In genomic region chr15:78995916-78996315, GRCm38 (mm10) we compare ENCODE assay signal across 25 mouse cellular contexts. TPM values are rescaled to one million over a fixed set of nuclear protein-coding genes. Genes with fewer than 3 reads are reported as not detected.
DNase-seq lines count a peak whose midpoint lies in the region; ATAC-seq and TF ChIP-seq lines count a peak whose summit lies in the region.
"Had no signal": no experiment of that assay in that cellular context is flagged by ENCODE, and none has a peak within 500 bp of the region (broad histone marks: within the 10 kb centered on the region; RNA-seq: fewer than 3 reads in every experiment).

No protein-coding gene starts in this region.

- H3K27me3 ChIP-seq in liver, embryonic 14.5 days (ENCODE audit: control insufficient read depth, insufficient read depth, low read length), result no peaks in the 10 kb centered on the region
- H3K27me3 ChIP-seq: forebrain, embryonic 13.5 days; heart, embryonic 15.5 days; hindbrain, embryonic 13.5 days; Patski had no signal

- peaks cover 35% of the 10 kb centered on the region for H3K36me3 ChIP-seq in liver, embryonic 14.5 days (replicated peaks; ENCODE audit: control insufficient read depth, insufficient read depth, low read depth)

- H3K4me3 ChIP-seq in liver, embryonic 14.5 days (ENCODE audit: insufficient read depth in 1 of 2, low read depth in 2 of 2, low read length in 2 of 2), result no peak overlapping the region
- H3K4me3 ChIP-seq: embryonic facial prominence, embryonic 10.5 days; forebrain, embryonic 13.5 days; heart, adult 2 months; heart, embryonic 15.5 days; hindbrain, embryonic 13.5 days had no signal

- WGBS in liver, embryonic 14.5 days (ENCODE audit: insufficient replicate concordance), result 47% methylated on average over 4 of the region's 4 CpGs

- no peak overlapping the region for H3K27ac ChIP-seq in liver, embryonic 14.5 days
- H3K27ac ChIP-seq: embryonic facial prominence, embryonic 10.5 days; forebrain, embryonic 13.5 days; heart, adult 2 months; heart, embryonic 15.5 days; hindbrain, embryonic 13.5 days had no signal

- intact Hi-C loops in left cerebral cortex, postnatal 4 days (cut with DNase I), result no loop called here

- H3K9ac ChIP-seq in liver, embryonic 14.5 days (replicated peaks), result no peak overlapping the region
- H3K9ac ChIP-seq: forebrain, embryonic 13.5 days; forebrain, postnatal 0 days; heart, embryonic 15.5 days; hindbrain, embryonic 13.5 days had no signal

- peaks cover 0 to 3% of the 10 kb centered on the region in 2 experiments; a peak in 2 of 4 replicates for H3K4me1 ChIP-seq in liver, embryonic 14.5 days (replicated peaks; ENCODE audit: control insufficient read depth in 2 of 2, insufficient read depth in 2 of 2, low read length in 1 of 2)
- H3K4me1 ChIP-seq: forebrain, embryonic 13.5 days; hindbrain, embryonic 13.5 days had no signal

- DNase-seq in kidney, postnatal 36 days, result peak; percentile 31 to 39
- no peak for DNase-seq in kidney, adult 18-20 months
- peak; percentile 34 for DNase-seq in adipocyte (ENCODE audit: low spot score)
- DNase-seq in liver, embryonic 14.5 days (ENCODE audit: low read depth in 3 of 3, low spot score in 3 of 3), result no peak
- DNase-seq in left cerebral cortex, postnatal 4 days, result no peak
- DNase-seq in spleen, postnatal 14 days (ENCODE audit: low spot score in 2 of 2), result no peak
- DNase-seq: adrenal gland, adult 2 months; adrenal gland, postnatal 25 days; cerebellum, adult 9-10 months; cerebellum, postnatal 36 days; forebrain, postnatal 0 days; gastrocnemius, postnatal 14 days; heart, adult 2 months; heart, postnatal 14 days had no signal

- peak; percentile 28; the same call in 1 of the 2 replicates for ATAC-seq in liver, embryonic 14.5 days (ENCODE audit: insufficient read depth)
- ATAC-seq in megakaryocyte-erythroid progenitor cell, adult 5-6 weeks (replicated peaks; ENCODE audit: low FRiP score, low TSS enrichment, poor library complexity, severe bottlenecking), result 0 out of 2 replicates have a peak, but pooled peaks have one; percentile 25
- ATAC-seq: activated CD4-positive, CD25-positive, alpha-beta regulatory T cell, adult 4 months; forebrain, embryonic 13.5 days; forebrain, postnatal 0 days; Patski had no signal

- H3K4me2 ChIP-seq in liver, embryonic 14.5 days (ENCODE audit: low read depth), result no peak overlapping the region
- H3K4me2 ChIP-seq: forebrain, embryonic 13.5 days; heart, embryonic 11.5 days; heart, embryonic 15.5 days; hindbrain, embryonic 13.5 days had no signal

- no peaks in the 10 kb centered on the region for H3K9me3 ChIP-seq in liver, embryonic 14.5 days (ENCODE audit: control insufficient read depth, low read length)
- H3K9me3 ChIP-seq: embryonic facial prominence, embryonic 10.5 days; forebrain, embryonic 13.5 days; heart, embryonic 15.5 days; hindbrain, embryonic 13.5 days had no signal

- TF ChIP-seq CTCF in liver, embryonic 14.5 days (IDR thresholded peaks at IDR 0.05; ENCODE audit: low read depth), result no peak

- no peak for TF ChIP-seq EP300 in liver, embryonic 14.5 days (IDR thresholded peaks at IDR 0.05; ENCODE audit: low read depth)

RNA-seq across cellular contexts. Expression of gene H1f0, which starts 32.3 kb away (rescaled TPM):
- 53.1 and 65.2 TPM in 2 replicates for polyA plus RNA-seq in liver, embryonic 14.5 days (2012; rRNA removed)
- polyA plus RNA-seq in liver, embryonic 14.5 days (2014; fragmentation: Nextera tagmentation; extraction: Ambion mirVana), result 47.8 and 52.8 TPM in 2 replicates
- total RNA-seq in megakaryocyte-erythroid progenitor cell, adult 5-6 weeks (2014; fragmentation: Nextera tagmentation), result 19.0 and 23.7 TPM in 2 replicates
- total RNA-seq in megakaryocyte-erythroid progenitor cell, adult 5-6 weeks (2017), result 27.0 and 47.0 TPM in 2 replicates
- total RNA-seq in left cerebral cortex, postnatal 4 days (2021), result 10 to 100 TPM; 84.8 to 94.8 TPM

RNA-seq across cellular contexts. Expression of gene Galr3, which starts 45.8 kb away (rescaled TPM):
- polyA plus RNA-seq in liver, embryonic 14.5 days (2012; rRNA removed), result 0.30 and 0.50 TPM in 2 replicates
- not detected in 2 replicates for polyA plus RNA-seq in liver, embryonic 14.5 days (2014; fragmentation: Nextera tagmentation; extraction: Ambion mirVana)
- total RNA-seq in megakaryocyte-erythroid progenitor cell, adult 5-6 weeks (2014; fragmentation: Nextera tagmentation), result 0.40 TPM in 1 of 2 replicates, not detected in the other
- 0.56 TPM in 1 of 2 replicates, not detected in the other for total RNA-seq in megakaryocyte-erythroid progenitor cell, adult 5-6 weeks (2017)
- total RNA-seq in left cerebral cortex, postnatal 4 days (2021), result 1 to 10 TPM in 1 of 2 experiments, not detected in 1; 1.0 TPM
- total RNA-seq: gastrocnemius, adult 18-20 months; heart, adult 2 months; heart, postnatal 14 days had no signal
- polyA plus RNA-seq: activated CD4-positive, CD25-positive, alpha-beta regulatory T cell, adult 4 months; C2C12; embryonic facial prominence, embryonic 10.5 days; embryonic facial prominence, embryonic 14.5 days; forebrain, embryonic 13.5 days; heart, adult 2 months; heart, embryonic 11.5 days; heart, embryonic 15.5 days; hindbrain, embryonic 13.5 days had no signal

RNA-seq across cellular contexts. Expression of gene Triobp, which starts 48.4 kb away (rescaled TPM):
- polyA plus RNA-seq in liver, embryonic 14.5 days (2012; rRNA removed), result 16.1 and 17.0 TPM in 2 replicates
- 12.3 and 13.6 TPM in 2 replicates for polyA plus RNA-seq in liver, embryonic 14.5 days (2014; fragmentation: Nextera tagmentation; extraction: Ambion mirVana)
- total RNA-seq in megakaryocyte-erythroid progenitor cell, adult 5-6 weeks (2014; fragmentation: Nextera tagmentation), result 29.1 and 33.9 TPM in 2 replicates
- 11.2 and 12.5 TPM in 2 replicates for total RNA-seq in megakaryocyte-erythroid progenitor cell, adult 5-6 weeks (2017)
- 100 to 1,000 TPM in 1 of 2 experiments, 10 to 100 TPM in 1; 98.7 to 106 TPM for total RNA-seq in left cerebral cortex, postnatal 4 days (2021)

Comparison
In these comparisons a context has a peak if more than half of its experiments do, and no peak if none do; other contexts are left out.
1. DNase-seq: peak in kidney, postnatal 36 days (2 of 2) and adipocyte (single experiment); none in kidney, adult 18-20 months (single experiment), liver, embryonic 14.5 days (0 of 3), left cerebral cortex, postnatal 4 days (single experiment) and spleen, postnatal 14 days (0 of 2).